Mouse (Mus musculus) c-Kit-positive CD71-negative TER-119-negative erythroid progenitor cells, embryonic 14.5 days (primary cell): ENCODE data around the gene Hhat.

ENCODE experiments used
- DNase-seq: peaks from one replicate; pipeline ENCODE4 v3.0.0-alpha.2; 2013; ENCODE audit warnings: low read depth

Hhat gene

GRCm38 (mm10) chr1:192489908-192490825, 280.9 kb downstream of the Hhat start:
- no peak for DNase-seq

DNA sequence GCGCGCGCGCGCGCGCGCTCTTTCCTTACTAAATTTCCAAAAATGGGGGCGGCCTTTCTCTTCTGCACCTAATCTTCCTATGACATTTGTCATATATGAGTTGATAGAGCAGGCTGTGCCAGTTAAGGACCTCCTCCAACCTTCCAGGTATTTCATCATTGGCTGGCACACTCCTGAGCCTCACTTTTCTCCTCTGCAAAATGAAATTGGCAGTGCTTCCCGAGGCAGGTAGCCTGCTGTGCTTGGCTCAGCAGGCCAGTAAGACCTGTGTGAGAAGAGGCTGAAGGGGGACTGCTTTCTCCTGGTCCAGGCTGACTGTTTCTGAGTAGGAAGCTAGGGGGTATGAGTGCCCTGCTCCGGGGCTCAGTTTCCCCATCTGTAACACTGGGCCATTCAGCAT, 283.5 kb downstream of the Hhat start:
- DNase-seq: no peak

- DNase-seq: no peak
Observed at GRCm38 (mm10) chr1:192485030-192485429, 286.0 kb downstream of the Hhat start.

DNA sequence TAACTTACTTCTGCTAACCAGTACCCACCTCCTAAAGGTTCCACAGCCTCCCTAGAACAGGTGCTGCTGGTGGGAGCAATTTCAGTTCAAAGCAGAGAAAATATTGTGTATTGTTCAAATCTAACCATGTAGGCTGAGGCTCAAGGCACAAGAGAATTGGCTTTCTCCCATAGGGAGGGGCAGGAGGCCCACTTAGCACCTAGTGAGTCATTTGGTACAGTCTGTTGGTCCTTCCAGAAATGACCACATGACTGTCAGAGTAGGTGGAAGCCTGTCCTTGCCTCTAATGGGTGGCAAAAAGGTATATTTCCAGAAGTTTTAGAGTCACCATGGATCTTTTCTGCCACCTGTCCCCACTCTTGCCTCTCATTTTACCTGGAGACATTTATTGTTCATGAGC, 289.6 kb downstream of the Hhat start:
- no peak for DNase-seq

GRCm38 (mm10) chr1:192480072-192480784, 290.8 kb downstream of the Hhat start:
- DNase-seq: no peak

- no peak for DNase-seq
Observed at GRCm38 (mm10) chr1:192478176-192478575, 292.8 kb downstream of the Hhat start.

DNA sequence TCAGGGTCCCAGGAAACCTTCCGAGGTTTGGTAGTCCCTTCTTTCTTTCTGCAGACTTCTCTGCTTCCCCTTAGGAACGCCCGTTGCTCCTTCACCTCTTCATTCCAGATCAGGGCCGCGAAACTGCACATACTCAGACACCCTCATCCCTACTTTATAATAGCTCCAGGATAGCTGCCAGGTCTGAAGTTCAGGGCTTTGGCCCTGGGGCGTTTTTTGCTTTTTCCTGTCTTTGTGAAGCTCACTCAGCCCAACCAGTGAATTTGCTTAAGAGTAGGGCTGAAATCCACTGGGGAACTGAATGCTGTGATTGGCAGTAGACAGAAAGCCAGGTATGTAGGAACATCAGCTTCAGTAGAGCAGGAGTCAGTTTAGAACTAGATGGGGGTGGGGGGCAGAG, 293.5 kb downstream of the Hhat start:
- DNase-seq: no peak

DNA sequence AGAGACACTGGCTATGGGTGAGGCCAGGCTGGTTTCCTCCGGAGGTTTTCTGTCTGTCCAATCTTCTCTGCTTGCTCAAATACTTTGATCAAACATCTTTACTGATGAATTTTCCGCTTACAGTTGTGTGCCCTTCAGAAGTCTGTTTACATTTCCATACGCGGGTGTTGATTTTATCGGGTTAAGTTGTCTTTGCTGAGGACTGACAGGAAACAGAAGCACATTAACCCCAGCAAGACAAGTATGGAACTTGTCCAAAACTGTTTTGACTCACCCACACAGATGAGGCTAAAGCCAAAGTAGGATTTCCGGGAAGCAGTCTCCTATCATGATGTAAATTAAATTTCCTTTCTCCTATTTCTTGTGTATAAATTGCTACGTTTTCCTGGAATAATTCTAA, 294.3 kb downstream of the Hhat start:
- no peak for DNase-seq

DNA sequence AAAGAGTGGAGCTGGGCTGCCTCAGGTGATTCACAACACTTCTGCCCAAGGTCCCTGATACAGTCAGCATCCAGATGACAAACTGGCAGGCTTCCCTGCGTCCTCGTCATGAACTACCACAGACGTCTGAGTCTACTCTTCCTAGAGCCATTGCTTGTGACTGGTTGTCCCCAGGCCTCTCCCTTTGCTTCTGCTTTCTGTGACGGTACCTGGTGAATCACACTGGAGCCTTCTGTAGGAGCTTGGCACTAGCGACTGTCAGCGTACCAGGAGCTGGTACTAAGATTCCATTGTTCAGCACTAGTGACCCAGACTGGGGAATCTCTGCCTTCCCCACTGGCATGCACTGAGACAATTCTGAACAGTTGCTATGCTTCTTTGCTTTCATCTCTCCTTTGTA, 297.9 kb downstream of the Hhat start:
- no peak for DNase-seq

- peak; percentile 10 for DNase-seq
Observed at GRCm38 (mm10) chr1:192472366-192472765, 298.7 kb downstream of the Hhat start.

DNA sequence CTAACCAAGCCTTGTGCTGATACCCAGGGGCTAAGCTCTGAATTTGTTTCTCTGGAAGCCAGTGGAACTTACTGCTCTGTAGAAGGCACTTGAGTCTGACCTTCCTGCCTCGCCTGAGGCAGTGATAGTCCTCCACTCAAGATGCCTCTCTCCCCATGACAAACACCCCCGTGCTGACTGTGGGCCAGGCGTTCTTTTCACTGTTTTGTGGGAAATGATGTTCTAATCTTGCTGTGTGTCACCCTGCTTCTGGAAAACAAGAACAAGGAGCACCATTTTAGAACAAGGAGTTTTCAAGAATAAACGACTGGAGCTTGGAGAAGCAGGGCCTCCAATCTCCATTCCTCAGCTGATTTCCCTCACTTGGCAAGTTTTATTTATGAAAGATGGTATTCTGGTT, 307.3 kb downstream of the Hhat start:
- no peak for DNase-seq

DNA sequence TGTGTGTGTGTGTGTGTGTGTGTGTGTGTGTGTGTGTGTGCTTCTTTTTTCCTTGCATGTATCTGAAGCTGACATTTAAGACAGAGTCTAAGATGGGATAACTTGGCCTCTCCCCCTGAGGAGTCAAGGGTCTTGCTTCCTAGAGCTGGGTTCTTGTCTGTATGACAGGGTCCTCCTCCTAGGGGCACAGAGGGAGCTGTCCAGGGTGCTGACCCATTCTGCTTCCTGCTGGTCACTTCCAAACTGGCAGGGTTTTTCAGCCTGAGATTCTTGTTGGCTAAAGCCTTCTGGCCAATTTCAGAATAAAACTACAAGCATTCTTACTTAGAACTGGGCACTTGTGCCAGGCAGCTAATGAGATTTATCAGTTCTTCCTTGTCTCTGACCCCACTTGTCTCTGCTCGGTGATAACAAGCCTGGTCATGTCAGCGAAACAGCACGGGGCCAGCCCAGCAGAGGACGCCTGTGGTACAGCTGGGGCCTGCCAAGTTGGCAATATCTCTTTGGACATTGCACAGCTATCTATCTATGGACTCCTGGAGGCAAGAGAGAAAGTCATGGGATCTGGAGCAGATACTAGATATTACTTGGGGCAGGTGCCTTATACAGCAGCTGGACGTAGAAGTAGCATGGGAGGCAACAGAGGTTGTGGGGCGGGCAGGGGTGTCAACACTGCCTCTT, 313.4 kb downstream of the Hhat start:
- peak; percentile 13 for DNase-seq

DNA sequence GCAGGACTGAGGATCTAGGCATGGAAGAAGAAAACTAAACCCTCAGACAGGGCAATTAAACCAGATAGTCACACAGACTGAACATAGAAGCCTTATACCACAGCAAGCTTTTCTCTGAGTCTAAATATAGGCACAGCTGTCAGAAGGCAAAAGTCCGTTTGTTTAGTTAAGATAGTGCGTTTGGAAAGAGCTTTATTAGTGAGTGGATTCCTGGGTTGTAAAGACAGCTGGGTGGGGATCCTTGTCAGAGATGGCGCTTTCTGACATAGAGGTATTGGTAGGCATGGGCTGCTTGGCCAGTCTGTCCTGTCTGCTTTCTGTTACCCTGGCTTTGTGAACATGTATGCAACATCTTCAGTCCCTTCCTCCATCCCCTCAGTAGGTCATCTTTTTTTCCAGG, 314.0 kb downstream of the Hhat start:
- no peak for DNase-seq

DNA sequence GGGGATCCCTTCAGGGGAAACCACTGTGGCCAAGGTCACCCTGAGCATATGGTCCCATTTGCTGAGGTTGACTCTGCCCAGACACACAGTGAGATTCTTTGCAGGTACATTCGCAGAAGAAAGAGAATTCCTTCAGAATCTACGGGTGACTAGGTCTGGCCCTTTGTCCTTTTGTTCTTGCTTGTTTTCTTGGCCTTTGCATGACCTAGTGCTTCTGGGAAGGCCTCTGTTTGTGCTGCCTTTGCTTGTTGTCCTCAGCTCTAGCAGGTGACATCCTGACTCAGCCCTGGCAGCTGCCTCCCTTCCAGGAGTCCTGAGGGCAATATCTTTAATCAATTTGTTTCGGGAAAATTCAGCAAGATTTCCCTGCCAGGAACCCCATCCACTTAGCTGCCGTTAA, 316.0 kb downstream of the Hhat start:
- no peak for DNase-seq

- no peak for DNase-seq
Observed at GRCm38 (mm10) chr1:192454501-192454900, 316.5 kb downstream of the Hhat start.

GRCm38 (mm10) chr1:192451722-192452121, 319.3 kb downstream of the Hhat start:
- DNase-seq: no peak

DNA sequence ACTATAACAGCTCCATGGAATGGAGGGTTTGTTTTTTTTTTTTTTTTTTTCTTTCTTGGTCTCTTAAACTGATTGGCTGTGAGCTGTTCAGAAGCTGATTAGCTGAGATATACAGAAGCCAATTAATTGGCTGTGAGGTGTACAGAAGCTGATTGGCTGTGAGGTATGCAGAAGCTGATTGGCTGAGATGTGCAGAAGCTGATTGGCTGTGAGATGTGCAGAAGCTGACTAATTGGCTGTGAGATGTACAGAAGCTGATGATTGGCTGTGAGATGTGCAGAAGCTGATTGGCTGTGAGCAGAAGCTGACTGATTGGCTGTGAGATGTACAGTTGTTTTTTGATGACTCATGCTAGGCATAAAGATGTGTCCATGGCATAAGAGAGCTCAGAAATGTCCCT, 320.6 kb downstream of the Hhat start:
- no peak for DNase-seq

GRCm38 (mm10) chr1:192449572-192450351, 321.3 kb downstream of the Hhat start:
- DNase-seq: no peak

DNA sequence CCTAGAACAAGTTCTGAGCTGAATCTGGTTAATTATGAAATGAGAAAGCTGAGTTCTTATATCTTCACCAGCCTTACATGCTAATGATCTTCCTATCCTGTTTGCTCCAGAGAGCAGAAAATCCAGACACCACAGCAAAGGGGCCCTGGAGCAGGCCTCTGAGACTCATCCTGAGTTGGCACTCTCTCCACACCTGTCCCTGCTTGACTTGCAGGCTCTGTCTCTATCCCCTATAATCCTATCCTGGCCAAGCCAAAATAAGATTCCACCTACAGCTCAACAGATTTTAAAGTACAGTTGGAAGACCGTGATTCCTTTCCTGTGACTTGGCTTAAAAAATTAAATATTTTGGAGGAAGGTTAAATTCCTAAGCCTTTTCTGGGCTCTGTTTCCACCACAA, 322.5 kb downstream of the Hhat start:
- DNase-seq: no peak

- no peak for DNase-seq
Observed at GRCm38 (mm10) chr1:192447666-192448065, 323.4 kb downstream of the Hhat start.
